Mouse (Mus musculus): ENCODE results near the gene Zfp715.
A peak's percentile ranks its signal among the peaks of the same experiment; 100 is the strongest.

Gene Zfp715

DNA sequence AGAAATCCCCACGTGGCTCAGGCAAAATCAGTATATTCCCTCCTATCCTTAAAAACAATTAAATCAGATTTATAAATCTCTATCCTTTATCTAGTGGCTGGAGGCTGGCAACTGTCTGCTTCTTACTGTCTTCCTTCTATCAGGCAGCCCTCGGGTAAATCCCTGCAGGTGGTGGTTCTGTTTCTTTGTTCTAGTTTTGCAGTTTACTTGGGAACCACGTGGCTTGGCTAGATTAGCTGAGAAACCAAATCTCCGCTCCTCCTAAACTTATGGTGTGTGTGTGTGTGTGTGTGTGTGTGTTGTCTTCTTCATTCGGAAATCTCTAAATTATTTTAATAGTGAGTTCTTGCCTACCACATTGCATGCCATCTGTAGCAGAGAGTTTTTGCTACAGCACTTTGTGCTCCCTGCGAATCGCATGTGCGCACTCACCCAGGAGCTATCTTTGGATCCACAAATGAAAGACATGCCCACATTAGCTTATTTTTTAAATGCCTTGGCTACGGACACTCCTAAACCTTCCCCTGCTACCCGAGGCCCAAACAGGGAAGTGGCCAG is 13.2 kb upstream of the Zfp715 start:
- Histone ChIP-seq H3K27me3 (ENCODE audit: insufficient read depth, low read length) (no peaks in the 10 kb centered on the region), H3K4me3 (replicated peaks; ENCODE audit: low read length) (peak overlapping the region; percentile 61), H3K9me3 (ENCODE audit: low read length) (no peaks in the 10 kb centered on the region), H3K36me3 (ENCODE audit: insufficient read depth, low read length) (no peaks in the 10 kb centered on the region), H3K4me1 (replicated peaks; ENCODE audit: low read depth, low read length) (peaks cover 31% of the 10 kb centered on the region)
- no peak for TF ChIP-seq NANOG (IDR thresholded peaks at IDR 0.05; ENCODE audit: borderline replicate concordance, low read length)
- TF ChIP-seq POU5F1 (IDR thresholded peaks at IDR 0.05; ENCODE audit: borderline replicate concordance, low read length) = no peak

DNA sequence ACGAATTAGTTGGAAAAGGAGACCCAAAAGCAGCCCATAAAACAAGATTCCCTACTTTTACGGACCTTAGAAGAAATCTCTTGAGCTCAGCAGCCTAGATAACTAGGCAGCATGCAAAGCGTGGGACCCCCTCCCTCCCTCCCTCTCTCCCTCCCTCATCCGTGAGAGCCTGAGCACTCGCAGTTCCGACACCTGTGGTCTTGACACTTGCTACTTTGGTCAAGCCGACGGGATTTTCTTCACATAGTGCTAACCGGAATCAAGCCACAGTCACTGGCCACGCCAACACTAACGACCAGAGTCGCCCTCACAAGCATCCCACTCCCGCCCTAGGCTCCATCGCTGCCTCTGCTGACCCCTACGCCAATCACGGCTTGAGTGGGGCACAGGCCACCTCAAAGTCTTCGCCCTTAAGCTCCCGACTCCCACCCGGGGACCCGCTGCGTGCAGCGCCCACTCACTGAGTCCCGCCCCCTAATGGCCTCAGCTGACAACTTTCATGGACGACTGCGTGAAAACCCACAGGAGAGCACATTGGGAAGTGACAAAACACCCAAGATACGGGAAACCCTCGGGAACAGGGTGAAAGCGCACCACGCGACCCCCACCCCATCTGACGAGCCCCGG is 595 bp downstream of the Zfp715 start:
- no peaks in the 10 kb centered on the region for H3K9me3 ChIP-seq (ENCODE audit: low read length)

GRCm38 (mm10) chr7:43311632-43312031 is 1.5 kb downstream of the Zfp715 start:
- Histone ChIP-seq H3K9me3 (ENCODE audit: low read length) (no peaks in the 10 kb centered on the region), H3K4me1 (replicated peaks; ENCODE audit: low read depth, low read length) (peaks cover 42% of the 10 kb centered on the region), H3K4me3 (replicated peaks; ENCODE audit: low read length) (peak overlapping the region; percentile 98; the same call in 1 of the 2 replicates), H3K27me3 (ENCODE audit: insufficient read depth, low read length) (no peaks in the 10 kb centered on the region), H3K36me3 (ENCODE audit: insufficient read depth, low read length) (peaks cover 43% of the 10 kb centered on the region)
- TF ChIP-seq POU5F1 (IDR thresholded peaks at IDR 0.05; ENCODE audit: borderline replicate concordance, low read length) (no peak), NANOG (IDR thresholded peaks at IDR 0.05; ENCODE audit: borderline replicate concordance, low read length) (no peak), CTCF (conservative IDR thresholded peaks at IDR 0.05; ENCODE audit: low read length) (no peak)

More for the DNA sequence above, 595 bp downstream of the Zfp715 start:
- peak overlapping the region; percentile 98 for H3K4me3 ChIP-seq (replicated peaks; ENCODE audit: low read length)
- H3K4me1 ChIP-seq (replicated peaks; ENCODE audit: low read depth, low read length) = peaks cover 42% of the 10 kb centered on the region
- peaks cover 35% of the 10 kb centered on the region for H3K36me3 ChIP-seq (ENCODE audit: insufficient read depth, low read length)
- TF ChIP-seq NANOG (IDR thresholded peaks at IDR 0.05; ENCODE audit: borderline replicate concordance, low read length) (no peak), CTCF (conservative IDR thresholded peaks at IDR 0.05; ENCODE audit: low read length) (no peak), POU5F1 (IDR thresholded peaks at IDR 0.05; ENCODE audit: borderline replicate concordance, low read length) (no peak)
- H3K27me3 ChIP-seq (ENCODE audit: insufficient read depth, low read length) = no peaks in the 10 kb centered on the region

GRCm38 (mm10) chr7:43309069-43309468 is 4.0 kb downstream of the Zfp715 start:
- Histone ChIP-seq H3K36me3 (ENCODE audit: insufficient read depth, low read length) (peaks cover 63% of the 10 kb centered on the region), H3K4me3 (replicated peaks; ENCODE audit: low read length) (no peak overlapping the region), H3K9me3 (ENCODE audit: low read length) (no peaks in the 10 kb centered on the region), H3K27me3 (ENCODE audit: insufficient read depth, low read length) (no peaks in the 10 kb centered on the region), H3K4me1 (replicated peaks; ENCODE audit: low read depth, low read length) (peaks cover 49% of the 10 kb centered on the region)
- TF ChIP-seq NANOG (IDR thresholded peaks at IDR 0.05; ENCODE audit: borderline replicate concordance, low read length) (no peak), POU5F1 (IDR thresholded peaks at IDR 0.05; ENCODE audit: borderline replicate concordance, low read length) (no peak), CTCF (conservative IDR thresholded peaks at IDR 0.05; ENCODE audit: low read length) (no peak)

DNA sequence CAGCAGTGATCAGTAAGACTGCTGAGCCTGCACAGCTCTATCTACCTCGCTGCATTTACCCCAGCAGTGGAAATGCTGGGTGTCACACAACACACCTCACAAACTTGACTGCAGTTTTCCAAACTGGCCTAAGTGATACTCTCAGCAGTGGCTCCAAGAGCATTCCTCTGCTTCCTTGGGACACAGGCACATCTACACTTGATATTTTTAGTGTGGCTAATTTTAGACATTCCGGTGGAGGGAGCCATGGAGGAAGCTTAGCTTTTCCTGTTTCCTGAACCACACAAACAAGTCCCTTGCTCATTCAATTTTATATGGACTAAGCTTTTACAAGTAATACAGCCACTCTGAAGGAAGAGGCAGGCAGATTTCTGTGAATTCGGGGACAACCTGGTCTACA is 7.9 kb downstream of the Zfp715 start:
- H3K36me3 ChIP-seq (ENCODE audit: insufficient read depth, low read length) = peaks cover 82% of the 10 kb centered on the region
- peaks cover 27% of the 10 kb centered on the region for H3K4me1 ChIP-seq (replicated peaks; ENCODE audit: low read depth, low read length)
- H3K4me3 ChIP-seq (replicated peaks; ENCODE audit: low read length) = no peak overlapping the region
- TF ChIP-seq POU5F1 (IDR thresholded peaks at IDR 0.05; ENCODE audit: borderline replicate concordance, low read length) (no peak), NANOG (IDR thresholded peaks at IDR 0.05; ENCODE audit: borderline replicate concordance, low read length) (no peak), CTCF (conservative IDR thresholded peaks at IDR 0.05; ENCODE audit: low read length) (no peak)
- no peaks in the 10 kb centered on the region for H3K27me3 ChIP-seq (ENCODE audit: insufficient read depth, low read length)
- H3K9me3 ChIP-seq (ENCODE audit: low read length) = no peaks in the 10 kb centered on the region

GRCm38 (mm10) chr7:43291524-43291923 is 21.6 kb downstream of the Zfp715 start:
- Histone ChIP-seq H3K4me3 (replicated peaks; ENCODE audit: low read length) (no peak overlapping the region), H3K36me3 (ENCODE audit: insufficient read depth, low read length) (peaks cover 10% of the 10 kb centered on the region), H3K4me1 (replicated peaks; ENCODE audit: low read depth, low read length) (no peaks in the 10 kb centered on the region), H3K27me3 (ENCODE audit: insufficient read depth, low read length) (no peaks in the 10 kb centered on the region), H3K9me3 (ENCODE audit: low read length) (no peaks in the 10 kb centered on the region)
- TF ChIP-seq CTCF (conservative IDR thresholded peaks at IDR 0.05; ENCODE audit: low read length) = peak; percentile 64
- TF ChIP-seq POU5F1 (IDR thresholded peaks at IDR 0.05; ENCODE audit: borderline replicate concordance, low read length) = no peak

DNA sequence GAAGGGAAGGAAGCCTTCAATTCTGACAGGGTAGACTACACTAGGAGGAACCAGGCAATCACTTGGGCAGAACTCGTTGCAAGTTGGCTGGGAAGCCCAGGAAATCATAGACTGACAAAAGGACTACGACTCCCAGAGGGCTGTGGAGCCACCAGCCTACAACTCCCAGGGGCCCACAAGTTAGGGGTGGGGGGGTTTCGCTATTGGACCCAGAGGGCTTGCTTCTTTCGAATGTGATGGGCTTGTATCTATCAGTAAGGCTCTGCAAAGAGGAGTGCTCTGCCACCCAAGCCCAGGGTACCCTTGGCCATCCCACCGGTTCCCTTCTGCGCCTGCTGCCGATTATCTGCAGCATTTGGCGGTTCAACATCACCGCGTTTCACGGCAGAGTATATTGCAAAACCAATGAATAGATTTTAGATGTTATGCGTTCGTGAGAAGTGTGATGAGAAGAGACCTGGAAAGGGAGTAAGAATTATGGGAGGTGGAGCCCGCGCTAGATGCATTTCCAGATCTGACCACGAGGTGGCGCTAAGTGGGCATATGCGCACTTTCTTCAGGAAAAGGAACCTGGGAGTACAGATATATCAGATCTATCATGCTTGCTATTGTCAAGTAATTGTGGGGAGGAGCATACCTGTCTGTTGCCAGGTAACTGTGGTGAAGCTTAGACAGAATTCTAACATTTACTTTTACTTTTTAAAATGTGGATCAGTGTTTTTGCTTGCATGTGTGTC is 30.1 kb downstream of the Zfp715 start:
- H3K9me3 ChIP-seq (ENCODE audit: low read length) = no peaks in the 10 kb centered on the region
- no peaks in the 10 kb centered on the region for H3K36me3 ChIP-seq (ENCODE audit: insufficient read depth, low read length)
- H3K4me1 ChIP-seq (replicated peaks; ENCODE audit: low read depth, low read length) = peaks cover 26% of the 10 kb centered on the region
- no peaks in the 10 kb centered on the region for H3K27me3 ChIP-seq (ENCODE audit: insufficient read depth, low read length)
- peak; percentile 99 for TF ChIP-seq CTCF (conservative IDR thresholded peaks at IDR 0.05; ENCODE audit: low read length)
- TF ChIP-seq NANOG (IDR thresholded peaks at IDR 0.05; ENCODE audit: borderline replicate concordance, low read length) = no peak
- peak overlapping the region; percentile 80 for H3K4me3 ChIP-seq (replicated peaks; ENCODE audit: low read length)

- Histone ChIP-seq H3K27me3 (ENCODE audit: insufficient read depth, low read length) (no peaks in the 10 kb centered on the region), H3K4me1 (replicated peaks; ENCODE audit: low read depth, low read length) (peaks cover 32% of the 10 kb centered on the region), H3K36me3 (ENCODE audit: insufficient read depth, low read length) (no peaks in the 10 kb centered on the region), H3K9me3 (ENCODE audit: low read length) (no peaks in the 10 kb centered on the region), H3K4me3 (replicated peaks; ENCODE audit: low read length) (no peak overlapping the region)
- TF ChIP-seq POU5F1 (IDR thresholded peaks at IDR 0.05; ENCODE audit: borderline replicate concordance, low read length) (no peak), NANOG (IDR thresholded peaks at IDR 0.05; ENCODE audit: borderline replicate concordance, low read length) (no peak), CTCF (conservative IDR thresholded peaks at IDR 0.05; ENCODE audit: low read length) (no peak)
Observed at GRCm38 (mm10) chr7:43282459-43282858, 30.6 kb downstream of the Zfp715 start.
